Mouse (Mus musculus) Muller cell, postnatal 12 days (primary cell): ENCODE measurements around the gene Naa15.

ENCODE experiments used
- DNase-seq: peaks from one replicate; pipeline ENCODE4 v3.0.0-alpha.2; 2015; ENCODE audit errors: inconsistent ontology term

Naa15 gene

GRCm38 (mm10) chr3:51510903-51511302 lies 96.0 kb downstream of the Naa15 start:
- DNase-seq, result peak; percentile 57

- peak; percentile 26 for DNase-seq
These were observed 97.0 kb downstream of the Naa15 start for GRCm38 (mm10) chr3:51511983-51512382.

- no peak for DNase-seq
These were observed 102.5 kb downstream of the Naa15 start for GRCm38 (mm10) chr3:51517467-51517866.

GRCm38 (mm10) chr3:51517878-51518762 lies 103.2 kb downstream of the Naa15 start:
- no peak for DNase-seq

- DNase-seq, result no peak
These were observed 103.8 kb downstream of the Naa15 start for GRCm38 (mm10) chr3:51518763-51519121.

- DNase-seq, result no peak
These were observed 106.3 kb downstream of the Naa15 start for GRCm38 (mm10) chr3:51521262-51521661.

- no peak for DNase-seq
These were observed 110.3 kb downstream of the Naa15 start for GRCm38 (mm10) chr3:51525186-51525785.
